Mouse (Mus musculus) forebrain, embryonic 16.5 days (tissue): Measurements from ENCODE around the gene March6. TPM values are rescaled to one million over a fixed set of nuclear protein-coding genes. Genes with fewer than 3 reads are reported as not detected.
A peak's percentile ranks its signal among the peaks of the same experiment; 100 is the strongest.

ENCODE experiments used
- ATAC-seq: fragments of 200-750 bp; cut with Nextera tagmentation; 2 replicates; pipeline ENCODE4 v1.8.0; 2017; ENCODE audit warnings: mild to moderate bottlenecking, moderate library complexity
- H3K27ac ChIP-seq: fragments of 300-500 bp; sonication (generic); 2 replicates; pipeline ENCODE4 v1.5.1; 2014; ENCODE audit warnings: low read length, control low read depth
- H3K27me3 ChIP-seq: fragments of 300-500 bp; sonication (generic); replicated peaks from 2 replicates; pipeline ENCODE4 v1.6.1; 2014; ENCODE audit warnings: low read length; ENCODE audit not compliant: control insufficient read depth, insufficient read depth
- H3K36me3 ChIP-seq: fragments of 300-500 bp; sonication (generic); 2 replicates; pipeline ENCODE4 v1.6.1; 2014; ENCODE audit not compliant: control insufficient read depth, insufficient read depth
- H3K4me1 ChIP-seq: fragments of 300-500 bp; sonication (generic); replicated peaks from 2 replicates; pipeline ENCODE4 v1.6.1; 2014; ENCODE audit warnings: low read length; ENCODE audit not compliant: control insufficient read depth, insufficient read depth
- H3K4me2 ChIP-seq: fragments of 300-500 bp; sonication (generic); 2 replicates; pipeline ENCODE4 v1.6.1; 2014; ENCODE audit warnings: mild to moderate bottlenecking, low read length, control low read depth
- H3K4me3 ChIP-seq: fragments of 300-500 bp; sonication (generic); replicated peaks from 2 replicates; pipeline ENCODE4 v1.5.1; 2014; ENCODE audit warnings: mild to moderate bottlenecking, low read length, control low read depth
- H3K9ac ChIP-seq: fragments of 300-500 bp; sonication (generic); replicated peaks from 2 replicates; pipeline ENCODE4 v1.6.1; 2014; ENCODE audit warnings: low read depth, low read length, control low read depth
- H3K9me3 ChIP-seq: fragments of 300-500 bp; sonication (generic); 2 replicates; pipeline ENCODE4 v1.6.1; 2016; ENCODE audit warnings: low read length; ENCODE audit not compliant: control insufficient read depth
- WGBS: fragments of 180-500 bp; shearing (Covaris S2); extraction: QIAGEN DNeasy Blood & Tissue Kit; methylation state at CpG from one replicate; pipeline ENCODE4 v1.1.7; 2014; 5-methylcytosine and 5-hydroxymethylcytosine counted together
- polyA plus RNA-seq: library from polyadenylated mRNA; unstranded; fragments of >200 nt; fragmentation: Nextera tagmentation; extraction: Ambion mirVana; gene quantifications from 2 replicates; pipeline ENCODE4 v1.2.1, GENCODE M21; 2015

Gene March6
- polyA plus RNA-seq, 1 experiment from 2014 or later = 95.4 TPM

DNA sequence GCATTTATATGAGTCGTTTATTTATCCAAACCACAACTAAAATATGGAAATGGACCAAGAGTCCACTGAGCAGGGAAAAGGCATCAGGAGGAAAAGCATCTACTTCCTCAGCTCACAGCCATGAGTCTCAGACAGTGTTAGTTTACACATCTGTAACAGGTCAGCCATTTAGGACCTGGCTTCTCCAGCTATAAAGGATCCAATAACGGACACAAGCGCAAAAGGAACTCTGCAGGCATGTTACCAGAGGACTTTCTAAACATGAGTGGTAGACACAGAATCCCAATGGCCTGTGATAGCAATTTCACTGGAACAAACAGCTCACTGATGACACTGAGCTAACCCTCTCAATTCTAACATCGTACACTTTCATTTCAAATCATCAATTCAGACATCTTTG lies 27.9 kb downstream of the March6 start:
- no peaks in the 10 kb centered on the region for H3K4me1 ChIP-seq
- no peak overlapping the region for H3K9ac ChIP-seq
- ATAC-seq = no peak
- H3K4me2 ChIP-seq = no peak overlapping the region
- no peak overlapping the region for H3K4me3 ChIP-seq
- H3K27ac ChIP-seq = no peak overlapping the region
- H3K9me3 ChIP-seq = no peaks in the 10 kb centered on the region
- H3K36me3 ChIP-seq = peaks cover 3% of the 10 kb centered on the region
- 90% methylated on average over 4 of the region's 4 CpGs for WGBS
- H3K27me3 ChIP-seq = no peaks in the 10 kb centered on the region

DNA sequence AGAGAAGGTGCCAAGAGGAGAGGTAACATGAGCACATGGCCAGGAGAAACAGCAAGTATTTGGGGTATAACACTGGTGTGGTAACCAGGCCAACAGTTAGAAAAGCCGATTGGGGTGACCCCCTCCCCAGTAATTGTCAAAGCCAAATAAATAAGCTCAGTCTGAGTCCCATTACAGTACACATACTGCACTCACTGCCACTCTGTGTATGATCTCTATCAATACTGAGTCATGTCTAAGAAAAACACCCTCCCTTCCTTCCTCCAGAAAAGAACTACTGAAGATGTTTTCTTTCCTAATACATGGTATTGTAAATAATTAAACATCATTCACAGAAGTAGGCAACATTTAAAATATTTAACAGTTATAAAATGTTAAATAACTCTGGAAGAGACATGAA lies 28.5 kb downstream of the March6 start:
- Histone ChIP-seq H3K4me2 (no peak overlapping the region), H3K4me1 (no peaks in the 10 kb centered on the region), H3K27ac (no peak overlapping the region; the same call in 1 of the 2 replicates), H3K9me3 (no peaks in the 10 kb centered on the region), H3K36me3 (peaks cover 7% of the 10 kb centered on the region), H3K9ac (no peak overlapping the region), H3K27me3 (no peaks in the 10 kb centered on the region), H3K4me3 (no peak overlapping the region)
- WGBS = 73% methylated on average over 1 of the region's 1 CpGs
- 0 out of 2 replicates have a peak, but pooled peaks have one; percentile 10 for ATAC-seq

DNA sequence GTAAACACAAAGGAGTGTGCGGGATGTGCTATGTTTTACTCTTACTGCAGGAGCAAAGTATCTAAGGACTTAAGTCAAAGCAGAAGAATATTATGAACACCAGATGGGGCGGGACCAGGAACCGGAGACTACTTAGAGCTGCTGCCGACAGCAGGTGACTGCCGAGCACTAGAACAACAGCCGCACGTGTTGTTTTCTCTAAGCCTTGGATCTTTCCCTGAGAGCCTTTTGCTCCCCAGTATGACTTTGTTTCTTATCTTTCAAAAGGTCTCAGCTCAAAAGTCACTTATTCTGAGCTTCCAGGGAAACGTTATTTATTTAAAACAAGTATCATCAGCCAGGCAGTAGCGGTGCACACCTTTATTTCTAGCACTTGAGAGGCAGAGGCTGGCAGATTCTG lies 36.0 kb downstream of the March6 start:
- Histone ChIP-seq H3K4me1 (no peaks in the 10 kb centered on the region), H3K9ac (no peak overlapping the region)
- no peak for ATAC-seq

GRCm38 (mm10) chr15:31494310-31494709 lies 36.5 kb downstream of the March6 start:
- H3K27me3 ChIP-seq = no peaks in the 10 kb centered on the region
- H3K4me1 ChIP-seq = no peaks in the 10 kb centered on the region
- ATAC-seq = no peak
- no peak overlapping the region for H3K9ac ChIP-seq
- WGBS = 75% methylated on average over 3 of the region's 3 CpGs
- no peaks in the 10 kb centered on the region for H3K9me3 ChIP-seq
- H3K4me3 ChIP-seq = no peak overlapping the region
- peaks cover 33% of the 10 kb centered on the region for H3K36me3 ChIP-seq
- H3K4me2 ChIP-seq = no peak overlapping the region
- H3K27ac ChIP-seq = no peak overlapping the region

More for the DNA sequence above, 36.0 kb downstream of the March6 start:
- Histone ChIP-seq H3K4me3 (no peak overlapping the region), H3K4me2 (no peak overlapping the region), H3K36me3 (peaks cover 33% of the 10 kb centered on the region), H3K27ac (no peak overlapping the region), H3K27me3 (no peaks in the 10 kb centered on the region), H3K9me3 (no peaks in the 10 kb centered on the region)
- 91% methylated on average over 9 of the region's 9 CpGs for WGBS

- H3K9me3 ChIP-seq = no peaks in the 10 kb centered on the region
- H3K27ac ChIP-seq = no peak overlapping the region
- no peaks in the 10 kb centered on the region for H3K4me1 ChIP-seq
- H3K4me3 ChIP-seq = no peak overlapping the region
- H3K27me3 ChIP-seq = no peaks in the 10 kb centered on the region
- ATAC-seq = no peak
- peaks cover 22% of the 10 kb centered on the region for H3K36me3 ChIP-seq
- H3K9ac ChIP-seq = no peak overlapping the region
- no peak overlapping the region for H3K4me2 ChIP-seq
- WGBS = 15% methylated on average over 2 of the region's 2 CpGs
Measured at GRCm38 (mm10) chr15:31487407-31487806, 43.4 kb downstream of the March6 start.

GRCm38 (mm10) chr15:31476678-31477077 lies 54.2 kb downstream of the March6 start:
- H3K36me3 ChIP-seq = peaks cover 31% of the 10 kb centered on the region
- no peaks in the 10 kb centered on the region for H3K4me1 ChIP-seq
- H3K4me2 ChIP-seq = no peak overlapping the region
- no peak overlapping the region for H3K4me3 ChIP-seq
- 89% methylated on average over 1 of the region's 1 CpGs for WGBS
- no peak overlapping the region for H3K9ac ChIP-seq
- no peak for ATAC-seq
- no peaks in the 10 kb centered on the region for H3K27me3 ChIP-seq
- H3K27ac ChIP-seq = no peak overlapping the region
- H3K9me3 ChIP-seq = no peaks in the 10 kb centered on the region

DNA sequence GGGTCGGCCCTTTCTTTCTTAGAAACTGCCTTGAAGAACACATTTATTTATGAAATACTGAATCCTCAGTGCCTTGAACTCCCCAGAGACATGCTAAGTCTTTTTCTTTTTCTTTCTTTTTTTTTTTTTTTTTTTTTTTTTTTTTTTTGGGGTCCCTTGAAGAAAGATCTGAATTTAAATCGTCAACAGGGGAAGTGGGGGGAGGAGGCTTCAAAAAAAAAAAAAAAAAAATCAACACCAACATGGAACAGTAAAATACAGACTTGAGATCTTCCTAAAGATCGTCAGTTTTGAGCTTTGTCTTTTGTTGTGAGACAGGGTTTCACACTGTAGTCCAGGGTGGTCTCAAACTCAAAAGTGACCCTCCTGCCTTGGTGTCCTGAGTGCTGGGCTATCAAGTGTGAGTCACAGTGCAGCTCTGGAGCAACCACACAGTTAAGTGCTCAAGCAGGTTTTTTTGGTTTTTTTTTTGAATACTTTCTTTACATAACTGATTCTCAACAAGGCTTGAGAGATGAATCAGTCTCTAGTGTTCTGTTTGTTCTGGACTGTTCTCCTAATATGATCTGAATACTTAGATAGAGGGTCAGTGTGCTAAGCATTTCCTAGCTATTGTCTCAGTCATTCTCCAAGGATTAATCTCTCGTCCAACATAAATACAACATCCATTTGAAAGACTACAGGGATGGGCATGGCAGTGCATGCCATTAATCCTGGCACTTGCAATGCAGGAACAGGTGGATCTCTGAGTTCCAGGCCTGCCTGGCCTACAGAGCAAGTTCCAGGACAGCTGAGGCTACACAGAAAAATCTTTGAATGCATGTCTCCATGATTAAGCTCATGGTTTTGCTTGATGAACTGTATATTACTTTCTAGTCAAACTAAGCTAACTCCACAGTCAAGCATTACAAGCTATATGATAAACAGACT lies 57.9 kb downstream of the March6 start:
- no peaks in the 10 kb centered on the region for H3K27me3 ChIP-seq
- H3K4me1 ChIP-seq = no peaks in the 10 kb centered on the region
- H3K9me3 ChIP-seq = no peaks in the 10 kb centered on the region
- WGBS = 74% methylated on average over 4 of the region's 4 CpGs
- peaks cover 16% of the 10 kb centered on the region for H3K36me3 ChIP-seq
- no peak overlapping the region for H3K9ac ChIP-seq
- H3K4me2 ChIP-seq = no peak overlapping the region
- no peak overlapping the region for H3K27ac ChIP-seq
- H3K4me3 ChIP-seq = no peak overlapping the region
- no peak for ATAC-seq

DNA sequence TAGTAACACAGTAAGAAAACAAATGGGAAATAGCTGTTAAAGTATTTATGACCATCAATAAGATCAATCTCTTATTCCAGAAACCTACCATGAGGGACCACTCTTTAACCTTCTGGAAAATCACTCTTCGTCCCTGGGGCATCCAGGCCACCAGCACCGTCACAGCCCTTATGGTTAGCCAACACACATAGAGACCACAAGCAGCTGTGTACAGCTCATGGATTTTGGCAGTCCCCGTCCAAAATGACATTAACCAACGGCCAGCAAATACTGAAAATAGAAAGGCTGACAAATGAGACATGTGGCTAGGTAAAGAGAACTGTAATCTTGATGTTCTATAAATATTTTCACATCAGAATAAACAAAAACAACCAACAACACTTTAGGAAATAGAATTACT lies 59.3 kb downstream of the March6 start:
- Histone ChIP-seq H3K9ac (no peak overlapping the region), H3K4me3 (no peak overlapping the region), H3K27me3 (no peaks in the 10 kb centered on the region), H3K4me1 (no peaks in the 10 kb centered on the region), H3K36me3 (peaks cover 14% of the 10 kb centered on the region), H3K9me3 (no peaks in the 10 kb centered on the region), H3K27ac (no peak overlapping the region), H3K4me2 (no peak overlapping the region)
- ATAC-seq = no peak
- 93% methylated on average over 4 of the region's 4 CpGs for WGBS

- Histone ChIP-seq H3K9ac (no peak overlapping the region), H3K4me3 (no peak overlapping the region), H3K9me3 (no peaks in the 10 kb centered on the region), H3K4me2 (no peak overlapping the region), H3K27me3 (no peaks in the 10 kb centered on the region), H3K4me1 (no peaks in the 10 kb centered on the region), H3K36me3 (peaks cover 16% of the 10 kb centered on the region), H3K27ac (no peak overlapping the region)
- 87% methylated on average over 4 of the region's 4 CpGs for WGBS
- no peak for ATAC-seq
Measured at GRCm38 (mm10) chr15:31469497-31469896, 61.4 kb downstream of the March6 start.
